Mouse (Mus musculus) heart, adult 2 months (tissue): Measurements from ENCODE around the gene Akr1c21. TPM values are rescaled to one million over a fixed set of nuclear protein-coding genes. Genes with fewer than 3 reads are reported as not detected.

Source experiments
- DNase-seq, 2 experiments: peaks; one replicate each; pipeline ENCODE4 v3.0.0; 2021
- H3K27ac ChIP-seq: fragments of 200-600 bp; 2 replicates; pipeline ENCODE4 v1.8.1; 2022
- H3K27me3 ChIP-seq: fragments of 200-500 bp; 2 replicates; pipeline ENCODE4 v1.6.1; 2012; ENCODE audit warnings: mild to moderate bottlenecking, low read length, inconsistent platforms, mixed read lengths; ENCODE audit not compliant: control insufficient read depth, insufficient read depth
- H3K36me3 ChIP-seq: fragments of 200-500 bp; 2 replicates; pipeline ENCODE4 v1.6.1; 2012; ENCODE audit warnings: low read length, inconsistent platforms; ENCODE audit not compliant: control insufficient read depth, insufficient read depth
- H3K4me1 ChIP-seq: fragments of 200-500 bp; 2 replicates; pipeline ENCODE4 v1.6.1; 2011; ENCODE audit warnings: low read length; ENCODE audit not compliant: control insufficient read depth, insufficient read depth
- H3K4me3 ChIP-seq: fragments of 200-600 bp; 2 replicates; pipeline ENCODE4 v1.8.1; 2022
- H3K79me2 ChIP-seq: fragments of 200-500 bp; replicated peaks from 2 replicates; pipeline ENCODE4 v1.6.1; 2012; ENCODE audit warnings: mild to moderate bottlenecking, inconsistent platforms, low read length, moderate library complexity, mixed read lengths; ENCODE audit not compliant: control insufficient read depth, insufficient read depth
- H3K9ac ChIP-seq: fragments of 200-500 bp; 2 replicates; pipeline ENCODE4 v1.6.1; 2012; ENCODE audit warnings: low read depth, mild to moderate bottlenecking, control low read depth, inconsistent platforms, low read length, mixed read lengths
- CTCF ChIP-seq: fragments of 200-600 bp; IDR thresholded peaks from 2 replicates; pipeline ENCODE4 v1.8.1; 2022; ENCODE audit warnings: antibody characterized with exemption, mild to moderate bottlenecking, moderate library complexity
- EP300 ChIP-seq: fragments of 200-500 bp; IDR thresholded peaks from 2 replicates; pipeline ENCODE4 v1.6.1; 2011; ENCODE audit warnings: low read depth, low read length, control low read depth; ENCODE audit not compliant: insufficient read depth
- POLR2A ChIP-seq: fragments of 200-500 bp; IDR thresholded peaks from 2 replicates; pipeline ENCODE4 v1.6.1; 2011; ENCODE audit warnings: mild to moderate bottlenecking, low read depth, low read length, control low read depth; ENCODE audit not compliant: insufficient read depth
- WGBS: fragments of 180-500 bp; shearing (Covaris S2); methylation state at CpG from one replicate; pipeline ENCODE4 v1.1.7; 2018; 5-methylcytosine and 5-hydroxymethylcytosine counted together
- intact Hi-C: fragments of 180-260 bp; cut with DNase I; formaldehyde crosslinking; loops from one replicate; pipeline ENCODE4 v1.15.1; 2025
- polyA plus RNA-seq: library from polyadenylated mRNA; depleted of rRNA; stranded (reverse); fragments of >200 nt; gene quantifications from 2 replicates; pipeline ENCODE4 v1.2.3, GENCODE M21; 2012; rRNA removed
- total RNA-seq, 2 experiments: library from RNA; stranded (reverse); gene quantifications; 2 replicates each; pipeline ENCODE4 v1.2.3; 2021

Gene Akr1c21
- total and polyA plus RNA-seq, 3 experiments = not detected

GRCm38 (mm10) chr13:4608530-4608929, 34.7 kb downstream of the Akr1c21 start:
- Histone ChIP-seq H3K9ac (peak overlapping the region; percentile 53; the same call in 1 of the 2 replicates), H3K4me1 (no peaks in the 10 kb centered on the region), H3K27ac (peak overlapping the region; percentile 83), H3K4me3 (peak overlapping the region; percentile 88), H3K79me2 (no peaks in the 10 kb centered on the region), H3K36me3 (no peaks in the 10 kb centered on the region), H3K27me3 (no peaks in the 10 kb centered on the region)
- WGBS = 13% methylated on average over 9 of the region's 9 CpGs
- intact Hi-C loops = no loop called here
- TF ChIP-seq EP300 (no peak), CTCF (0 out of 2 replicates have a peak, but pooled peaks have one; percentile 15), POLR2A (no peak)
- DNase-seq = no peak

GRCm38 (mm10) chr13:4608961-4609409, 35.1 kb downstream of the Akr1c21 start, which contains the start of gene Akr1e1:
Akr1e1 (minus strand) TSS chr13:4609174.
- H3K27me3 ChIP-seq = no peaks in the 10 kb centered on the region
- 1% methylated on average over 10 of the region's 10 CpGs for WGBS
- no peaks in the 10 kb centered on the region for H3K79me2 ChIP-seq
- intact Hi-C loops = no loop called here
- peak within 1 kb of the TSS; percentile 53 for H3K9ac ChIP-seq
- 0 out of 2 replicates have a peak, but pooled peaks have one; percentile 24 for TF ChIP-seq EP300
- TF ChIP-seq CTCF = no peak
- peak; percentile 88 for TF ChIP-seq POLR2A
- no peaks in the 10 kb centered on the region for H3K36me3 ChIP-seq
- H3K27ac ChIP-seq = peak within 1 kb of the TSS; percentile 83
- no peaks in the 10 kb centered on the region for H3K4me1 ChIP-seq
- DNase-seq = peak; percentile 85 to 92
- H3K4me3 ChIP-seq = peak within 1 kb of the TSS; percentile 88

GRCm38 (mm10) chr13:4610902-4611301, 37.0 kb downstream of the Akr1c21 start:
- intact Hi-C loops = loop anchor here (10.0 kb wide), 1 partner anchor 476 kb away; no protein-coding TSS in a partner anchor
- H3K27me3 ChIP-seq = no peaks in the 10 kb centered on the region
- no peaks in the 10 kb centered on the region for H3K79me2 ChIP-seq
- H3K36me3 ChIP-seq = no peaks in the 10 kb centered on the region
- no peaks in the 10 kb centered on the region for H3K4me1 ChIP-seq
- DNase-seq = no peak
- H3K9ac ChIP-seq = no peak overlapping the region
- peak; percentile 63 for TF ChIP-seq CTCF
- no peak for TF ChIP-seq POLR2A
- TF ChIP-seq EP300 = no peak
- no peak overlapping the region for H3K27ac ChIP-seq
- H3K4me3 ChIP-seq = no peak overlapping the region

Other genes with a start within 250 kb of the Akr1c21 start
- gene Akr1c6, start 139.8 kb upstream of the Akr1c21 start, total RNA-seq = not detected
- not detected in 2 replicates for gene Akr1c6, start 139.8 kb upstream of the Akr1c21 start, polyA plus RNA-seq
- gene Akr1c20, start 50.7 kb upstream of the Akr1c21 start, total RNA-seq = not detected
- not detected in 2 replicates for gene Akr1c20, start 50.7 kb upstream of the Akr1c21 start, polyA plus RNA-seq
- gene Akr1e1, start 35.1 kb downstream of the Akr1c21 start, total RNA-seq = 10 to 100 TPM; 17.1 to 17.9 TPM
- 4.9 and 8.2 TPM in 2 replicates for gene Akr1e1, start 35.1 kb downstream of the Akr1c21 start, polyA plus RNA-seq